Comparison of ENCODE assay signal across 20 mouse cellular contexts in the genomic region with DNA sequence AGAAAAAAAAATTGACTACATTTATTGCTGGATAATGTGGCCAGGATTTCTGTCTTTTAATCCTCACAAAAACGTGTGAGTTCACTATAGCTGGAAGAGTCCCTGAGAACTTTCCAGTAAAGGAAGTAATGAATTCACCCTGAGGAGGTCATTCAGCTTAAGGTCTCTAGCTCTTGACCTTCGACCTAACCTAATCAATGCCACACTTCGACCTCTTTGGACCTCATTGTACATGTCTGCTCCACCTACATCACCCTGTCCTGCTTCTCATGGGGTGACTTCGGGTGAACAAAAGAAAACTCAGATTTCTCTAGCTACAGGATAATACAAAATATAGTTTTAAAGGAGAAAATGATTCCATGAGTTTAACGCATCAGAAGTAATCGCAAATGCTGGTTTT. TPM values are rescaled to one million over a fixed set of nuclear protein-coding genes. Genes with fewer than 3 reads are reported as not detected.
A peak's percentile ranks its signal among the peaks of the same experiment; 100 is the strongest.
DNase-seq lines count a peak whose midpoint lies in the region; ATAC-seq and TF ChIP-seq lines count a peak whose summit lies in the region.
"Had no signal": no experiment of that assay in that cellular context is flagged by ENCODE, and none has a peak within 500 bp of the region (broad histone marks: within the 10 kb centered on the region; RNA-seq: fewer than 3 reads in every experiment).

No protein-coding gene starts in this region.

- no peaks in the 10 kb centered on the region for H3K4me1 ChIP-seq in limb, embryonic 11.5 days (ENCODE audit: control insufficient read depth, insufficient read depth, low read length)
- peaks cover 20% of the 10 kb centered on the region for H3K4me1 ChIP-seq in limb, embryonic 10.5 days
- H3K4me1 ChIP-seq: embryonic facial prominence, embryonic 12.5 days; forebrain, embryonic 13.5 days; forebrain, embryonic 15.5 days had no signal

- 0 out of 2 replicates have a peak, but pooled peaks have one; percentile 35 for ATAC-seq in limb, embryonic 11.5 days (ENCODE audit: insufficient number of reproducible peaks, low FRiP score, low TSS enrichment, low read depth)
- ATAC-seq: forebrain, embryonic 13.5 days; forebrain, embryonic 15.5 days; forebrain, postnatal 0 days had no signal

- intact Hi-C loops in gastrocnemius, adult 2 months (cut with DNase I): no loop called here

- no peaks in the 10 kb centered on the region for H3K27me3 ChIP-seq in limb, embryonic 11.5 days (ENCODE audit: control insufficient read depth, insufficient read depth, low read length)
- no peaks in the 10 kb centered on the region for H3K27me3 ChIP-seq in limb, embryonic 10.5 days (ENCODE audit: low read depth, poor library complexity, severe bottlenecking)
- H3K27me3 ChIP-seq: embryonic facial prominence, embryonic 12.5 days; forebrain, embryonic 13.5 days; forebrain, embryonic 15.5 days had no signal

- no peak for TF ChIP-seq CTCF in gastrocnemius, adult 2 months (IDR thresholded peaks at IDR 0.05)

- no peak overlapping the region for H3K9ac ChIP-seq in limb, embryonic 11.5 days (ENCODE audit: low read length)
- H3K9ac ChIP-seq: embryonic facial prominence, embryonic 12.5 days; forebrain, embryonic 13.5 days; forebrain, embryonic 15.5 days; forebrain, postnatal 0 days had no signal

- 54% methylated on average over 6 of the region's 6 CpGs for WGBS in limb, embryonic 11.5 days
- WGBS in limb, embryonic 10.5 days: 54% methylated on average over 6 of the region's 6 CpGs

- H3K9me3 ChIP-seq in limb, embryonic 11.5 days (ENCODE audit: control insufficient read depth, low read length): no peaks in the 10 kb centered on the region
- no peaks in the 10 kb centered on the region for H3K9me3 ChIP-seq in limb, embryonic 10.5 days (replicated peaks)
- H3K9me3 ChIP-seq: embryonic facial prominence, embryonic 10.5 days; embryonic facial prominence, embryonic 12.5 days; forebrain, embryonic 13.5 days; forebrain, embryonic 15.5 days had no signal

- H3K27ac ChIP-seq in gastrocnemius, adult 2 months: peak overlapping the region; percentile 81
- no peak overlapping the region for H3K27ac ChIP-seq in limb, embryonic 11.5 days (replicated peaks; ENCODE audit: low read depth, low read length)
- H3K27ac ChIP-seq in limb, embryonic 10.5 days: no peak overlapping the region
- H3K27ac ChIP-seq: embryonic facial prominence, embryonic 10.5 days; embryonic facial prominence, embryonic 12.5 days; forebrain, embryonic 13.5 days; forebrain, embryonic 15.5 days had no signal

- no peaks in the 10 kb centered on the region for H3K36me3 ChIP-seq in limb, embryonic 11.5 days (ENCODE audit: control insufficient read depth, insufficient read depth, low read length)
- no peaks in the 10 kb centered on the region for H3K36me3 ChIP-seq in limb, embryonic 10.5 days
- H3K36me3 ChIP-seq: embryonic facial prominence, embryonic 10.5 days; embryonic facial prominence, embryonic 12.5 days; forebrain, embryonic 15.5 days had no signal

- H3K4me2 ChIP-seq in limb, embryonic 11.5 days (ENCODE audit: low read depth, severe bottlenecking): no peak overlapping the region
- H3K4me2 ChIP-seq: embryonic facial prominence, embryonic 12.5 days; forebrain, embryonic 13.5 days; forebrain, embryonic 15.5 days had no signal

- DNase-seq in gastrocnemius, adult 2 months: no peak
- DNase-seq in gastrocnemius, postnatal 4 days (ENCODE audit: low spot score in 2 of 2): no peak
- DNase-seq in limb, embryonic 11.5 days (ENCODE audit: low spot score): no peak
- DNase-seq in limb, embryonic 10.5 days (ENCODE audit: low spot score): no peak
- peak; percentile 45 for DNase-seq in embryo, embryonic 10.5 days (ENCODE audit: low spot score)
- DNase-seq in embryo, embryonic 9.5 days (ENCODE audit: extremely low spot score): peak; percentile 16
- DNase-seq in heart, adult 9 months (ENCODE audit: low spot score in 2 of 2): no peak
- DNase-seq: adrenal gland, adult 2 months; adrenal gland, postnatal 10 days; adrenal gland, postnatal 25 days; cerebellum, adult 11 months; cerebellum, adult 18-20 months; cerebellum, adult 9-10 months; cerebellum, postnatal 10 days; cerebellum, postnatal 25 days; forebrain, postnatal 0 days had no signal

- no peak overlapping the region for H3K4me3 ChIP-seq in gastrocnemius, adult 2 months
- no peak overlapping the region for H3K4me3 ChIP-seq in limb, embryonic 11.5 days (ENCODE audit: low read depth, low read length)
- H3K4me3 ChIP-seq in limb, embryonic 10.5 days: no peak overlapping the region
- H3K4me3 ChIP-seq: embryonic facial prominence, embryonic 10.5 days; embryonic facial prominence, embryonic 12.5 days; forebrain, embryonic 13.5 days; forebrain, embryonic 15.5 days had no signal

RNA-seq across cellular contexts. Expression of a gene that starts 16.0 kb away (rescaled TPM):
- total RNA-seq in gastrocnemius, adult 2 months (2021): 10 to 100 TPM; 41.6 to 50.7 TPM
- total RNA-seq in gastrocnemius, postnatal 4 days (2021): 10 to 100 TPM; 49.4 to 53.2 TPM
- polyA plus RNA-seq in limb, embryonic 11.5 days (2014; fragmentation: Nextera tagmentation; extraction: Ambion mirVana): 31.5 and 32.3 TPM in 2 replicates
- polyA plus RNA-seq in limb, embryonic 10.5 days (2016; fragmentation: Nextera tagmentation; extraction: Ambion mirVana): 20.3 and 24.1 TPM in 2 replicates

Comparison
In these comparisons a context has a peak if more than half of its experiments do, and no peak if none do; other contexts are left out.
1. DNase-seq: peak in embryo, embryonic 10.5 days (single experiment) and embryo, embryonic 9.5 days (single experiment); none in gastrocnemius, adult 2 months (single experiment), gastrocnemius, postnatal 4 days (0 of 2), limb, embryonic 11.5 days (single experiment), limb, embryonic 10.5 days (single experiment) and heart, adult 9 months (0 of 2).